Comparison of ENCODE assay signal across 13 mouse cellular contexts in genomic region chr16:75929536-75930221, GRCm38 (mm10).
DNase-seq lines count a peak whose midpoint lies in the region; ATAC-seq and TF ChIP-seq lines count a peak whose summit lies in the region.
"Had no signal": no experiment of that assay in that cellular context is flagged by ENCODE, and none has a peak within 500 bp of the region (broad histone marks: within the 10 kb centered on the region; RNA-seq: fewer than 3 reads in every experiment).

No protein-coding gene starts in this region.

- H3K4me1 ChIP-seq in midbrain, embryonic 11.5 days (ENCODE audit: control insufficient read depth, insufficient read depth, low read length): no peaks in the 10 kb centered on the region
- H3K4me1 ChIP-seq in midbrain, embryonic 15.5 days: no peaks in the 10 kb centered on the region
- peaks cover 4 to 12% of the 10 kb centered on the region in 2 experiments; a peak in 3 of 4 replicates for H3K4me1 ChIP-seq in CH12.LX (ENCODE audit: control insufficient read depth in 1 of 2, insufficient read depth in 2 of 2)
- no peaks in the 10 kb centered on the region for H3K4me1 ChIP-seq in kidney, adult 2 months (ENCODE audit: control insufficient read depth, insufficient read depth, low read length)
- H3K4me1 ChIP-seq: embryonic facial prominence, embryonic 12.5 days had no signal

- H3K36me3 ChIP-seq in midbrain, embryonic 11.5 days (ENCODE audit: control insufficient read depth, insufficient read depth, low read length): no peaks in the 10 kb centered on the region
- H3K36me3 ChIP-seq in midbrain, embryonic 15.5 days (replicated peaks): no peaks in the 10 kb centered on the region
- no peaks in the 10 kb centered on the region for H3K36me3 ChIP-seq in CH12.LX (replicated peaks in 1 of 2; ENCODE audit: control insufficient read depth in 1 of 2, insufficient read depth in 1 of 2, low read length in 1 of 2)
- no peaks in the 10 kb centered on the region for H3K36me3 ChIP-seq in kidney, adult 2 months (ENCODE audit: control insufficient read depth, insufficient read depth, low read length)
- H3K36me3 ChIP-seq: embryonic facial prominence, embryonic 12.5 days had no signal

- in situ Hi-C loops in CH12.LX (cut with MboI; ENCODE audit: low pct_ligation_motif_present, low pct_unique_long_range_greater_than_20kb, low sequenced_read_pairs): no loop called here

- dilution Hi-C loops in CH12.LX (cut with MboI; ENCODE audit: extremely low pct_ligation_motif_present, extremely low pct_unique_long_range_greater_than_20kb, low sequenced_read_pairs): no loop called here

- ATAC-seq in midbrain, embryonic 11.5 days (ENCODE audit: low FRiP score): no peak
- no peak for ATAC-seq in midbrain, embryonic 15.5 days (replicated peaks)
- peak; percentile 38 for ATAC-seq in monocyte, adult 5-6 weeks (replicated peaks; ENCODE audit: insufficient number of reproducible peaks, low FRiP score, low TSS enrichment, poor library complexity, severe bottlenecking)

- no peak for TF ChIP-seq CTCF in CH12.LX (conservative IDR thresholded peaks at IDR 0.05 in 1 of 2, IDR thresholded peaks at IDR 0.05 in 1 of 2; ENCODE audit: low read depth in 2 of 2, low read length in 2 of 2)
- TF ChIP-seq CTCF in kidney, adult 2 months (conservative IDR thresholded peaks at IDR 0.05; ENCODE audit: insufficient read depth, insufficient read length, low read depth, low read length): no peak

- H3K4me3 ChIP-seq in midbrain, embryonic 11.5 days (ENCODE audit: low read depth, low read length): no peak overlapping the region
- H3K4me3 ChIP-seq in midbrain, embryonic 15.5 days: no peak overlapping the region
- no peak overlapping the region for H3K4me3 ChIP-seq in CH12.LX (replicated peaks in 1 of 3; ENCODE audit: low read depth in 2 of 3, low read length in 2 of 3, poor library complexity in 1 of 3)
- no peak overlapping the region for H3K4me3 ChIP-seq in kidney, adult 2 months (ENCODE audit: insufficient read depth, low read depth, low read length)
- H3K4me3 ChIP-seq: embryonic facial prominence, embryonic 12.5 days had no signal

- H3K79me2 ChIP-seq in CH12.LX (replicated peaks; ENCODE audit: control insufficient read depth, extremely low read depth, insufficient read depth, poor library complexity, severe bottlenecking): no peaks in the 10 kb centered on the region

- TF ChIP-seq POLR2A in CH12.LX (IDR thresholded peaks at IDR 0.05; ENCODE audit: low read depth, low read length): no peak
- no peak for TF ChIP-seq POLR2A in kidney, adult 2 months (IDR thresholded peaks at IDR 0.05; ENCODE audit: low read depth, low read length)

- no peak overlapping the region for H3K9ac ChIP-seq in midbrain, embryonic 11.5 days (ENCODE audit: low read length)
- no peak overlapping the region for H3K9ac ChIP-seq in midbrain, embryonic 15.5 days
- no peak overlapping the region for H3K9ac ChIP-seq in CH12.LX (ENCODE audit: insufficient read depth, low read depth)
- H3K9ac ChIP-seq: embryonic facial prominence, embryonic 12.5 days had no signal

- H3K27ac ChIP-seq in midbrain, embryonic 11.5 days (ENCODE audit: low read depth, low read length): no peak overlapping the region
- no peak overlapping the region for H3K27ac ChIP-seq in midbrain, embryonic 15.5 days
- H3K27ac ChIP-seq in CH12.LX (ENCODE audit: insufficient read depth, low read depth): no peak overlapping the region
- H3K27ac ChIP-seq in kidney, adult 2 months (ENCODE audit: insufficient read depth, low read depth, low read length): no peak overlapping the region
- H3K27ac ChIP-seq: embryonic facial prominence, embryonic 12.5 days had no signal

- no peak overlapping the region for H3K4me2 ChIP-seq in midbrain, embryonic 11.5 days
- H3K4me2 ChIP-seq in midbrain, embryonic 15.5 days: no peak overlapping the region
- H3K4me2 ChIP-seq in CH12.LX (ENCODE audit: insufficient read depth, low read depth, poor library complexity, severe bottlenecking): peak overlapping the region; percentile 50
- H3K4me2 ChIP-seq: embryonic facial prominence, embryonic 12.5 days had no signal

- no peaks in the 10 kb centered on the region for H3K27me3 ChIP-seq in midbrain, embryonic 11.5 days (ENCODE audit: control insufficient read depth, insufficient read depth, low read length)
- H3K27me3 ChIP-seq in midbrain, embryonic 15.5 days (replicated peaks): no peaks in the 10 kb centered on the region
- no peaks in the 10 kb centered on the region for H3K27me3 ChIP-seq in CH12.LX (replicated peaks)
- H3K27me3 ChIP-seq in kidney, adult 2 months (replicated peaks; ENCODE audit: control insufficient read depth, insufficient read depth, low read length): no peaks in the 10 kb centered on the region
- H3K27me3 ChIP-seq: embryonic facial prominence, embryonic 12.5 days had no signal

- no peaks in the 10 kb centered on the region for H3K9me3 ChIP-seq in midbrain, embryonic 11.5 days (ENCODE audit: control insufficient read depth, low read length)
- H3K9me3 ChIP-seq in midbrain, embryonic 15.5 days: no peaks in the 10 kb centered on the region
- no peaks in the 10 kb centered on the region for H3K9me3 ChIP-seq in CH12.LX (replicated peaks; ENCODE audit: low read length)
- H3K9me3 ChIP-seq: embryonic facial prominence, embryonic 12.5 days had no signal

- peak; percentile 73 for DNase-seq in midbrain, embryonic 11.5 days (ENCODE audit: low spot score, missing footprints)
- no peak for DNase-seq in CH12.LX (ENCODE audit: extremely low read depth)
- peak; percentile 8 for DNase-seq in forelimb bud, embryonic 11.5 days (ENCODE audit: low read depth, low spot score)
- DNase-seq in layer of hippocampus, adult 18-20 months (ENCODE audit: low spot score in 2 of 2): no peak
- no peak for DNase-seq in kidney, adult 2 months
- DNase-seq in gastrocnemius, postnatal 25 days: no peak
- DNase-seq: cerebellum, adult 9-10 months; gastrocnemius, postnatal 36 days; kidney, postnatal 10 days; spleen, adult 18-20 months had no signal

- TF ChIP-seq EP300 in CH12.LX (IDR thresholded peaks at IDR 0.05; ENCODE audit: low read length): peak; percentile 67

- TF ChIP-seq RAD21 in CH12.LX (IDR thresholded peaks at IDR 0.05; ENCODE audit: low read depth, low read length): no peak

- 81% methylated on average over 11 of the region's 11 CpGs for WGBS in midbrain, embryonic 11.5 days
- 63% methylated on average over 11 of the region's 11 CpGs for WGBS in midbrain, embryonic 15.5 days
- 53% methylated on average over 11 of the region's 11 CpGs for WGBS in kidney, adult 2 months

TF ChIP-seq in CH12.LX, 34 proteins besides CTCF, POLR2A, EP300 and RAD21:
- TF ChIP-seq MAFK (IDR thresholded peaks at IDR 0.05; ENCODE audit: insufficient replicate concordance, low read length) (no peak), NRF1 (IDR thresholded peaks at IDR 0.05; ENCODE audit: low read depth, low read length) (no peak), TCF12 (IDR thresholded peaks at IDR 0.05; ENCODE audit: low read depth, low read length) (0 out of 2 replicates have a peak, but pooled peaks have one; percentile 17), GABPA (IDR thresholded peaks at IDR 0.05; ENCODE audit: insufficient replicate concordance, low read depth, low read length) (no peak), RCOR1 (conservative IDR thresholded peaks at IDR 0.05; ENCODE audit: low read depth, low read length) (no peak), CHD2 (IDR thresholded peaks at IDR 0.05; ENCODE audit: low read length) (no peak), BHLHE40 (IDR thresholded peaks at IDR 0.05; ENCODE audit: low read depth, low read length) (no peak), ETS1 (conservative IDR thresholded peaks at IDR 0.05; ENCODE audit: low read depth, low read length) (0 out of 2 replicates have a peak, but pooled peaks have one; percentile 13), ZNF384 (IDR thresholded peaks at IDR 0.05; ENCODE audit: low read depth, low read length) (peak; percentile 97)

Comparison
In these comparisons a context has a peak if more than half of its experiments do, and no peak if none do; other contexts are left out.
1. DNase-seq: peak in midbrain, embryonic 11.5 days (single experiment) and forelimb bud, embryonic 11.5 days (single experiment); none in CH12.LX (single experiment), layer of hippocampus, adult 18-20 months (0 of 2), kidney, adult 2 months (single experiment) and gastrocnemius, postnatal 25 days (single experiment).